Mouse (Mus musculus): ENCODE data around the gene Fam177a.
"Not testable (repeated sequence)": the region's sequence is repeated elsewhere in the genome, so short reads cannot be mapped to it uniquely, and the experiment has no call there.

Fam177a gene

GRCm38 (mm10) chr12:55124242-55124641, at the start of gene Fam177a:
Gene Fam177a (plus strand): TSS chr12:55124469.
- in situ Hi-C loops (cut with MseI, MboI) = not testable (repeated sequence)

- in situ Hi-C loops (cut with MseI, MboI) = no loop called here
Observed at GRCm38 (mm10) chr12:55075296-55075695, 49.0 kb upstream of the Fam177a start.

GRCm38 (mm10) chr12:55078706-55079105, 45.6 kb upstream of the Fam177a start:
- in situ Hi-C loops (cut with MseI, MboI) = not testable (repeated sequence)

GRCm38 (mm10) chr12:55079726-55080600, 44.3 kb upstream of the Fam177a start, which contains the start of the genes 2700097O09Rik and Srp54a:
Gene 2700097O09Rik (minus strand): TSS chr12:55080110.
Gene Srp54a (plus strand): TSS chr12:55080262.
- in situ Hi-C loops (cut with MseI, MboI) = not testable (repeated sequence)

- in situ Hi-C loops (cut with MseI, MboI) = not testable (repeated sequence)
Observed at GRCm38 (mm10) chr12:55080601-55080942, 43.7 kb upstream of the Fam177a start.

GRCm38 (mm10) chr12:55092127-55092526, 32.1 kb upstream of the Fam177a start:
- in situ Hi-C loops (cut with MseI, MboI) = not testable (repeated sequence)

GRCm38 (mm10) chr12:55112616-55113015, 11.7 kb upstream of the Fam177a start:
- in situ Hi-C loops (cut with MseI, MboI) = not testable (repeated sequence)

- in situ Hi-C loops (cut with MseI, MboI) = not testable (repeated sequence)
Observed at GRCm38 (mm10) chr12:55124731-55125130, 462 bp downstream of the Fam177a start.

- in situ Hi-C loops (cut with MseI, MboI) = not testable (repeated sequence)
Observed at GRCm38 (mm10) chr12:55135540-55135939, 11.3 kb downstream of the Fam177a start.

- in situ Hi-C loops (cut with MseI, MboI) = not testable (repeated sequence)
Observed at GRCm38 (mm10) chr12:55137859-55138258, 13.6 kb downstream of the Fam177a start.

- in situ Hi-C loops (cut with MseI, MboI) = not testable (repeated sequence)
Observed at GRCm38 (mm10) chr12:55154559-55155448, 30.5 kb downstream of the Fam177a start, which contains the start of gene Srp54b. Gene Srp54b (plus strand): TSS chr12:55155104.

GRCm38 (mm10) chr12:55155449-55155783, 31.1 kb downstream of the Fam177a start:
- in situ Hi-C loops (cut with MseI, MboI) = not testable (repeated sequence)

- in situ Hi-C loops (cut with MseI, MboI) = not testable (repeated sequence)
Observed at GRCm38 (mm10) chr12:55167034-55167557, 42.8 kb downstream of the Fam177a start.

- in situ Hi-C loops (cut with MseI, MboI) = not testable (repeated sequence)
Observed at GRCm38 (mm10) chr12:55187686-55188085, 63.4 kb downstream of the Fam177a start.

- in situ Hi-C loops (cut with MseI, MboI) = not testable (repeated sequence)
Observed at GRCm38 (mm10) chr12:55189127-55189526, 64.9 kb downstream of the Fam177a start.

All from mouse trophoblast stem cell (cell line).